Mouse (Mus musculus): ENCODE results near the gene Fhl2. TPM values are rescaled to one million over a fixed set of nuclear protein-coding genes. Genes with fewer than 3 reads are reported as not detected.

The Fhl2 gene
- polyA plus RNA-seq, 1 experiment from 2014 or later: 17.4 TPM

DNA sequence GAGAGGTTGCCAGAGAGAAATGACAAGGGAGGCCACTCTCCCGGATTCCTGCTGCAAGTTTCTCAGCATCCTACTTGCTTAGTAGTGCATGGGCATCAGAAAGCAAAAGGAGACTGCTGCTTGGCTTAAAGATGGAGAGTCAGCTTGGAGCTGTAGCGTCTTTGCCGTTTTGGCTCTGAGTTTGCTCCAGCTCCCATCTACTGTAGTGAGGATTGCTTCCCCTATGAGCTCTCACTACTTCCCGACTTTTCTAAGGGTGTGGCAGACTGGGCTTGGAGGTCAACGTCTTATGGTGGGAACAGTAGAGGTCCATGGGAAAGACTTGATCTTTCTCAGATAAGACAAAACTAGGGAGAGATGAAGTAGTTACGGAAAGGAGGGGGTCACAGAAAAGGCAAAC, 15.9 kb downstream of the Fhl2 start:
- Histone ChIP-seq H3K4me2 (ENCODE audit: low read length) (no peak overlapping the region), H3K9ac (replicated peaks; ENCODE audit: low read length) (no peak overlapping the region), H3K36me3 (ENCODE audit: control insufficient read depth, insufficient read depth, low read length) (no peaks in the 10 kb centered on the region), H3K4me3 (replicated peaks; ENCODE audit: low read depth, low read length) (no peak overlapping the region), H3K4me1 (ENCODE audit: control insufficient read depth, insufficient read depth, low read length) (no peaks in the 10 kb centered on the region), H3K9me3 (ENCODE audit: control insufficient read depth, low read length) (no peaks in the 10 kb centered on the region), H3K27me3 (ENCODE audit: control insufficient read depth, insufficient read depth, low read length) (no peaks in the 10 kb centered on the region), H3K27ac (replicated peaks; ENCODE audit: low read depth, low read length) (no peak overlapping the region)
- ATAC-seq (ENCODE audit: low FRiP score, low TSS enrichment) (no peak), DNase-seq (no peak)
- 90% methylated on average over 6 of the region's 6 CpGs for WGBS

DNA sequence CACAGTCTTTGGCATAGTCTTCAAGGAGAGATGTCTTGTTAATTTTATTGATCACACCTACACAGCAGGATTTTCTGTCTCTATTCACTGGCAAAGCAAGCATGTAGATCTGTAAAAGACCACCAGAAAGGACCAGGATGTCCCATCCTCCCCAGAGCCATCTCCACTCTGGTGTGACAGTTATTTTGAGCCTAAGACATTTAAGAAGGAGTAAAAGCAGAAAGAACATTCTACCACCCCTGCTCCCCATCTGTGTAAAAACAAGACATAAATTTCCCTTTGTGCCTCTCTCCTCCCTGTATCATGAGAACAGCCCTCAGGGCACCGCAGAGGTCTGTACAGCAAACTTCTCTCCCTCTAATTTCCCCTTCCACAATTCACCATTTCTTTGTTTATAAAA, 18.0 kb downstream of the Fhl2 start:
- Histone ChIP-seq H3K36me3 (ENCODE audit: control insufficient read depth, insufficient read depth, low read length) (no peaks in the 10 kb centered on the region), H3K9me3 (ENCODE audit: control insufficient read depth, low read length) (no peaks in the 10 kb centered on the region), H3K4me3 (replicated peaks; ENCODE audit: low read depth, low read length) (no peak overlapping the region), H3K27me3 (ENCODE audit: control insufficient read depth, insufficient read depth, low read length) (no peaks in the 10 kb centered on the region), H3K9ac (replicated peaks; ENCODE audit: low read length) (no peak overlapping the region), H3K4me1 (ENCODE audit: control insufficient read depth, insufficient read depth, low read length) (no peaks in the 10 kb centered on the region), H3K27ac (replicated peaks; ENCODE audit: low read depth, low read length) (no peak overlapping the region), H3K4me2 (ENCODE audit: low read length) (no peak overlapping the region)
- no peak for ATAC-seq (ENCODE audit: low FRiP score, low TSS enrichment)
- DNase-seq: no peak
- WGBS: 92% methylated on average over 1 of the region's 1 CpGs

DNA sequence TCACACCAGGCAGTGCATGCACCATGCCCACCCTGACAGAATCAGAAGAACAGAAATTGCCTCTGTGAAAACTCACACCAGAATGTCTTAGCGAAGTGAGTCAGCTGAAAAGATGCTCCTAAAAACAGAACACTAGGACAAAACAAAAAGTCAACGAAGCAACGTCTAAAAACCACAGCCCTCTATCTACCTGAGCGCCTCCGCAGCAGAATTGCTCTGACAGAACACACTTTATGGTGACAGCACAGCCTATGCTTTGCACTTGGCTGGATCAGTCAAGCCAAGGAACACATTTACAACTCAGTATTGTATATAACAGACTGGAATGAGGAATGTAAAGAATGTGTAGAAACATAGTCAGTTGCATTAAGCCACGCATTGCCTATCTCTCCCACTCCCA, 18.4 kb downstream of the Fhl2 start:
- H3K36me3 ChIP-seq (ENCODE audit: control insufficient read depth, insufficient read depth, low read length): no peaks in the 10 kb centered on the region
- WGBS: 87% methylated on average over 6 of the region's 6 CpGs
- no peaks in the 10 kb centered on the region for H3K4me1 ChIP-seq (ENCODE audit: control insufficient read depth, insufficient read depth, low read length)
- no peak overlapping the region for H3K4me2 ChIP-seq (ENCODE audit: low read length)
- ATAC-seq (ENCODE audit: low FRiP score, low TSS enrichment) (no peak), DNase-seq (no peak)
- H3K9ac ChIP-seq (replicated peaks; ENCODE audit: low read length): no peak overlapping the region
- H3K27me3 ChIP-seq (ENCODE audit: control insufficient read depth, insufficient read depth, low read length): no peaks in the 10 kb centered on the region
- H3K27ac ChIP-seq (replicated peaks; ENCODE audit: low read depth, low read length): no peak overlapping the region
- H3K9me3 ChIP-seq (ENCODE audit: control insufficient read depth, low read length): no peaks in the 10 kb centered on the region
- H3K4me3 ChIP-seq (replicated peaks; ENCODE audit: low read depth, low read length): no peak overlapping the region

DNA sequence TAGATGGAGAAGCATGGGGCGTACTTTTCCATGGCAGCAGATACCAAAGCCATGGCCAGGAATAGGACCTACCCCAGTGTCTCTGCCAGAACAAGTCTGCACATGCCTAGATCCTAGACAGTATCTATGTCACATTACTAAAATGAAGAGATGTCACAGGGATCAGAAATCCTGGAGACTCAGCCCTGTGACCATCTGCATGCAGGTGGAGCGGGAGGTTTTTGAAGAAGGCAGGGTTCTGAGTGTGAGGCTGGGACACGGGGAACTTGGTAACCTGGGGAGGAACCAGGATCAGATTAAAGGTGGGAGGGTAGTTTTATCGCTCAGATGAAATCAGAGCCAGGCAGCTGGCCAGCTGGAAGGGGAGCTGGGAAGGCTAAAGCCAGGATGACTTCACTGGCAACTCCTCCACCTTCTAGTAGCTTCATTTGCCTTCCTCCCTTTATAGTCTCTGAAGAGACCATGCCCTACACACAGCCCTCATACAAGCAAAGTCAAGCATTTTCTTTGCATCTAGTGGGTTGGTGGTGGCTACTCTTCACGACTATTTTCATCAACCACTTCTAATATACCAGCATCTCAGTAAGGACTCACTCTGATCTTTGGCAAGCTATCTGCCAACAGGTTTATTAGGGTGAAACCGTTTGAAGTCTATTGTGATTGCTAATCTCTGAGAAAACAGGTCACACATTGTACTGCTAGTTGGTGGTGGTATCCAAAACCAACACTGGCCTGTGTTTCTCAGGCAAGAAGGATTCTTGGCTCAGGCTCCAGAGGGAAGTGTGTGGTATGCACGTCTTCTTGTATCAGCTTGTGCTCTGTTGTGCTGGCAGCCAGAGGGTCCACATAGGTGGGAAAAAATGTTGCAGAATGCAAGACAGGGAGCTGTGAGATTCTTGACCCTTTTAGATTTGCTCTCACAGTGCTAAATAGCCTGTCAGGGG, 23.2 kb downstream of the Fhl2 start:
- H3K4me1 ChIP-seq (ENCODE audit: control insufficient read depth, insufficient read depth, low read length): no peaks in the 10 kb centered on the region
- H3K27ac ChIP-seq (replicated peaks; ENCODE audit: low read depth, low read length): no peak overlapping the region
- H3K4me3 ChIP-seq (replicated peaks; ENCODE audit: low read depth, low read length): no peak overlapping the region
- no peaks in the 10 kb centered on the region for H3K9me3 ChIP-seq (ENCODE audit: control insufficient read depth, low read length)
- H3K4me2 ChIP-seq (ENCODE audit: low read length): no peak overlapping the region
- DNase-seq: no peak
- H3K27me3 ChIP-seq (ENCODE audit: control insufficient read depth, insufficient read depth, low read length): no peaks in the 10 kb centered on the region
- 81% methylated on average over 7 of the region's 7 CpGs for whole genome bisulfite sequencing
- no peak for ATAC-seq (ENCODE audit: low FRiP score, low TSS enrichment)
- H3K36me3 ChIP-seq (ENCODE audit: control insufficient read depth, insufficient read depth, low read length): no peaks in the 10 kb centered on the region
- no peak overlapping the region for H3K9ac ChIP-seq (replicated peaks; ENCODE audit: low read length)

DNA sequence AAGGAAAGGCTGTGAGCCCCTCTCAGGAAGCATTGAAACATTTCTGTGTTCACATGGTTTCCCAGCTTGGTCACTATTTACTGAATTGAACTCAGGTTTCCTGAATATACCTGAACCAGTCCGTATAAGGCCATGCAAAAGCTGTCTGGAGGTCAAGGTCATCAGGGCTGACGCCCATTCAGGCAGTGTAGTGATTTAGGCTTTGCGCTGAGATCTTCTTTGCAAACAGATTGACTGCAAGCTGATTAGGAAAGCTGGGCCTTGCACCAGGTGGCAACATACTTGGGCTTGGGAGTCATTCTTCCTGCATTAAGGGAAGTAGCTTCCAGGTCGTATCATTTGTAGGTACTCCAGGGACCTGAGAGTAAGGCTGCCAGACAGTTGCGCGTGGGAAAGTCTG, 25.0 kb downstream of the Fhl2 start:
- DNase-seq (no peak), ATAC-seq (ENCODE audit: low FRiP score, low TSS enrichment) (no peak)
- Histone ChIP-seq H3K4me1 (ENCODE audit: control insufficient read depth, insufficient read depth, low read length) (no peaks in the 10 kb centered on the region), H3K4me3 (replicated peaks; ENCODE audit: low read depth, low read length) (no peak overlapping the region), H3K4me2 (ENCODE audit: low read length) (no peak overlapping the region), H3K36me3 (ENCODE audit: control insufficient read depth, insufficient read depth, low read length) (no peaks in the 10 kb centered on the region), H3K27ac (replicated peaks; ENCODE audit: low read depth, low read length) (no peak overlapping the region), H3K9me3 (ENCODE audit: control insufficient read depth, low read length) (no peaks in the 10 kb centered on the region), H3K9ac (replicated peaks; ENCODE audit: low read length) (no peak overlapping the region), H3K27me3 (ENCODE audit: control insufficient read depth, insufficient read depth, low read length) (no peaks in the 10 kb centered on the region)
- WGBS: 86% methylated on average over 6 of the region's 6 CpGs

DNA sequence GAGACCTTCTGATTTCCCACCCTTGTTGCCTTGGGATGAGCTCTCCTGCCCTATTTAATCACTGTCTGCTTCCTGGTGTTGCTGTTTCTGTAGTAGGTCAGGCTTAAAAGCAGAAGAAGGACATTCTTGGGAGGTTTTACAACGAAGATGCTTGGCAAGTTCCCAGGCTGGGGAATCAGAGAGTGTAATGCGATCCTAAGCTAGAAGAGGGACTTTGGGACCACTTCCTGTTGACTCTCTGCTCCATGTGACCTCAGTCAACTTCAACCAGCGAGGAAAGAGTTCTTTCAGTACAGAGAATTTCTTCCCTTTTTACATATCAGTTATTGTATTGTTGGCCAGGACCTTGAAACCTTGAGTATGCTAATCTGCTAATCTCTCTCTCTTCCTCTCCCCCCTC, 25.7 kb downstream of the Fhl2 start:
- Histone ChIP-seq H3K27ac (replicated peaks; ENCODE audit: low read depth, low read length) (no peak overlapping the region), H3K9me3 (ENCODE audit: control insufficient read depth, low read length) (no peaks in the 10 kb centered on the region), H3K4me3 (replicated peaks; ENCODE audit: low read depth, low read length) (no peak overlapping the region), H3K4me1 (ENCODE audit: control insufficient read depth, insufficient read depth, low read length) (no peaks in the 10 kb centered on the region), H3K27me3 (ENCODE audit: control insufficient read depth, insufficient read depth, low read length) (no peaks in the 10 kb centered on the region), H3K36me3 (ENCODE audit: control insufficient read depth, insufficient read depth, low read length) (no peaks in the 10 kb centered on the region), H3K9ac (replicated peaks; ENCODE audit: low read length) (no peak overlapping the region), H3K4me2 (ENCODE audit: low read length) (no peak overlapping the region)
- ATAC-seq (ENCODE audit: low FRiP score, low TSS enrichment) (no peak), DNase-seq (no peak)
- WGBS: 51% methylated on average over 3 of the region's 3 CpGs

DNA sequence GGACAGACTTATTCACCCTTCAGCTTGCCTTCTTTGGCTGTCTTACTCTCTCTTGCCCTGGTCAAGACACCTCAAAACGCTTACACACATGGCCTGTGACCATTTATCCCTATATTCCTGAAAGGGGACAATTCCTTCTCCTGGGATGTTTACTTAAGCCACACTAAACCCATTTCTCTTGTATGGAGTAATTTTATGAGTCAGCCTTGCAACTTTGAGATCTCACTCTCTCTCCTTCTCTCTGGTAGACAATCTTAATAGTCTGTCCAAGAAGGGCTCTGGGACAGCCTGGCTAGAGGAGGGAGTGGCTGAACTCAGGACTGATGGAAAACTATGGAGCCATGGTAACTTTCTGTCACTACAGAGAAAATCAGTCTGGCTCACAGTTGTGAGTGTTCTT, 27.1 kb downstream of the Fhl2 start:
- H3K36me3 ChIP-seq (ENCODE audit: control insufficient read depth, insufficient read depth, low read length): no peaks in the 10 kb centered on the region
- no peak for ATAC-seq (ENCODE audit: low FRiP score, low TSS enrichment)
- H3K9me3 ChIP-seq (ENCODE audit: control insufficient read depth, low read length): no peaks in the 10 kb centered on the region
- H3K27me3 ChIP-seq (ENCODE audit: control insufficient read depth, insufficient read depth, low read length): no peaks in the 10 kb centered on the region
- H3K9ac ChIP-seq (replicated peaks; ENCODE audit: low read length): no peak overlapping the region
- no peak for DNase-seq
- H3K27ac ChIP-seq (replicated peaks; ENCODE audit: low read depth, low read length): no peak overlapping the region
- H3K4me2 ChIP-seq (ENCODE audit: low read length): no peak overlapping the region
- H3K4me1 ChIP-seq (ENCODE audit: control insufficient read depth, insufficient read depth, low read length): no peaks in the 10 kb centered on the region
- no peak overlapping the region for H3K4me3 ChIP-seq (replicated peaks; ENCODE audit: low read depth, low read length)
- WGBS: 90% methylated on average over 1 of the region's 1 CpGs

DNA sequence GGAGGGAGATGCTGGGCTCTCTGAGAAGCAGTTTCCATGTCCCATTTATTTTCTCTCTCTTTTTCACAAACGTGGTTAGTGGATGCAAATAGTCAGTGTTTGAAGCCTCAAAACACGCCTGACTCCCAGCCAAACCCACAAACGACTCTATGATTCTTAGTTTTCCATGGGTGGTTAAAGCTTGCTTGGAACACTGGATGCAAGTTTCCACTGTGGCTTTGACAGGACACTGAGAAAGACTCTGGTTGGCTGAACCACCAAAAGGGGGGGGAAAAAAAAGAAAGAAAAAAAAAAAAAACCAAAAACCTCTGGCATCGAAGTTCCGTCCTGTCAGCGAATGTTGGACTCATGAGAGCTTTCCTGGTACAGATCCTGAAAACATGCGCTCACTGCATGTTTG, 27.6 kb downstream of the Fhl2 start:
- no peaks in the 10 kb centered on the region for H3K36me3 ChIP-seq (ENCODE audit: control insufficient read depth, insufficient read depth, low read length)
- no peak overlapping the region for H3K27ac ChIP-seq (replicated peaks; ENCODE audit: low read depth, low read length)
- no peaks in the 10 kb centered on the region for H3K27me3 ChIP-seq (ENCODE audit: control insufficient read depth, insufficient read depth, low read length)
- no peak overlapping the region for H3K9ac ChIP-seq (replicated peaks; ENCODE audit: low read length)
- no peaks in the 10 kb centered on the region for H3K4me1 ChIP-seq (ENCODE audit: control insufficient read depth, insufficient read depth, low read length)
- DNase-seq (no peak), ATAC-seq (ENCODE audit: low FRiP score, low TSS enrichment) (no peak)
- H3K9me3 ChIP-seq (ENCODE audit: control insufficient read depth, low read length): no peaks in the 10 kb centered on the region
- H3K4me2 ChIP-seq (ENCODE audit: low read length): no peak overlapping the region
- H3K4me3 ChIP-seq (replicated peaks; ENCODE audit: low read depth, low read length): no peak overlapping the region
- WGBS: 87% methylated on average over 7 of the region's 7 CpGs

DNA sequence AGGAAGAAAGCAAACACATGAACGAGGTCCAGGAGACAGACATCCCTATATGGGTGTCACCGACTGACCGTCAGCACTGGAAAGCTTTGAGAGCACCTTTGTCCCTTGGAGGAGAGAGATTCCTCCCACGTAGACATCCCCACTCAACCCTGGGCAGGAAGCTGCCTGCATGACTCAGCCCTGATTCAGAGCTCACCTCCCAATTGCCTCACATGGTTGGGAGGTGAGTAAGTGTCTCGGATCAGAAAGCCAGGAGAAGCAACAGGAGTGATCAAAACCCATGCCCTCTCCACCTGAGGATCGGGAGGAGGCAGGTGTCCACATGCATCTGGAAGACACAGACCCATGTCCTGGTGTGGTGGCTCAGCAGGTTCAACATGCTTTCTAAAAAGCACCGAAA, 28.2 kb downstream of the Fhl2 start:
- no peak for ATAC-seq (ENCODE audit: low FRiP score, low TSS enrichment)
- no peaks in the 10 kb centered on the region for H3K27me3 ChIP-seq (ENCODE audit: control insufficient read depth, insufficient read depth, low read length)
- H3K36me3 ChIP-seq (ENCODE audit: control insufficient read depth, insufficient read depth, low read length): no peaks in the 10 kb centered on the region
- no peak overlapping the region for H3K4me2 ChIP-seq (ENCODE audit: low read length)
- no peak for DNase-seq
- H3K4me1 ChIP-seq (ENCODE audit: control insufficient read depth, insufficient read depth, low read length): no peaks in the 10 kb centered on the region
- WGBS: 82% methylated on average over 7 of the region's 7 CpGs
- no peaks in the 10 kb centered on the region for H3K9me3 ChIP-seq (ENCODE audit: control insufficient read depth, low read length)
- no peak overlapping the region for H3K27ac ChIP-seq (replicated peaks; ENCODE audit: low read depth, low read length)
- H3K9ac ChIP-seq (replicated peaks; ENCODE audit: low read length): no peak overlapping the region
- H3K4me3 ChIP-seq (replicated peaks; ENCODE audit: low read depth, low read length): no peak overlapping the region

Data from midbrain, embryonic 14.5 days (tissue).